Mouse (Mus musculus) embryonic facial prominence, embryonic 12.5 days (tissue): Measurements from ENCODE around the gene Prdm5. TPM values are rescaled to one million over a fixed set of nuclear protein-coding genes. Genes with fewer than 3 reads are reported as not detected.

Experiments used
- ATAC-seq: fragments of 200-750 bp; cut with Nextera tagmentation; 2 replicates; pipeline ENCODE4 v1.8.0; 2017; ENCODE audit not compliant: insufficient number of reproducible peaks, insufficient read depth, low FRiP score, low TSS enrichment
- H3K27ac ChIP-seq: fragments of 300-500 bp; sonication (generic); 2 replicates; pipeline ENCODE4 v1.5.1; 2016; ENCODE audit warnings: mild to moderate bottlenecking
- H3K27me3 ChIP-seq: fragments of 300-500 bp; sonication (generic); 2 replicates; pipeline ENCODE4 v1.6.1; 2016; ENCODE audit warnings: mild to moderate bottlenecking, moderate library complexity
- H3K36me3 ChIP-seq: fragments of 300-500 bp; sonication (generic); 2 replicates; pipeline ENCODE4 v1.6.1; 2016; ENCODE audit warnings: mild to moderate bottlenecking
- H3K4me1 ChIP-seq: fragments of 300-500 bp; sonication (generic); 2 replicates; pipeline ENCODE4 v1.6.1; 2016
- H3K4me2 ChIP-seq: fragments of 300-500 bp; sonication (generic); replicated peaks from 2 replicates; pipeline ENCODE4 v1.6.1; 2016; ENCODE audit warnings: mild to moderate bottlenecking, moderate library complexity
- H3K4me3 ChIP-seq: fragments of 300-500 bp; sonication (generic); 2 replicates; pipeline ENCODE4 v1.5.1; 2016; ENCODE audit warnings: mild to moderate bottlenecking
- H3K9ac ChIP-seq: fragments of 300-500 bp; sonication (generic); 2 replicates; pipeline ENCODE4 v1.6.1; 2016; ENCODE audit warnings: mild to moderate bottlenecking, moderate library complexity
- H3K9me3 ChIP-seq: fragments of 300-500 bp; sonication (generic); 2 replicates; pipeline ENCODE4 v1.6.1; 2016; ENCODE audit warnings: mild to moderate bottlenecking, moderate library complexity
- WGBS: fragments of 180-500 bp; shearing (Covaris S2); methylation state at CpG from one replicate; pipeline ENCODE4 v1.1.7; 2016; 5-methylcytosine and 5-hydroxymethylcytosine counted together
- polyA plus RNA-seq: library from polyadenylated mRNA; unstranded; fragments of >200 nt; fragmentation: Nextera tagmentation; extraction: Ambion mirVana; gene quantifications from 2 replicates; pipeline ENCODE4 v1.2.1, GENCODE M21; 2016

The Prdm5 gene
- polyA plus RNA-seq, result 22.9 and 23.1 TPM in 2 replicates

DNA sequence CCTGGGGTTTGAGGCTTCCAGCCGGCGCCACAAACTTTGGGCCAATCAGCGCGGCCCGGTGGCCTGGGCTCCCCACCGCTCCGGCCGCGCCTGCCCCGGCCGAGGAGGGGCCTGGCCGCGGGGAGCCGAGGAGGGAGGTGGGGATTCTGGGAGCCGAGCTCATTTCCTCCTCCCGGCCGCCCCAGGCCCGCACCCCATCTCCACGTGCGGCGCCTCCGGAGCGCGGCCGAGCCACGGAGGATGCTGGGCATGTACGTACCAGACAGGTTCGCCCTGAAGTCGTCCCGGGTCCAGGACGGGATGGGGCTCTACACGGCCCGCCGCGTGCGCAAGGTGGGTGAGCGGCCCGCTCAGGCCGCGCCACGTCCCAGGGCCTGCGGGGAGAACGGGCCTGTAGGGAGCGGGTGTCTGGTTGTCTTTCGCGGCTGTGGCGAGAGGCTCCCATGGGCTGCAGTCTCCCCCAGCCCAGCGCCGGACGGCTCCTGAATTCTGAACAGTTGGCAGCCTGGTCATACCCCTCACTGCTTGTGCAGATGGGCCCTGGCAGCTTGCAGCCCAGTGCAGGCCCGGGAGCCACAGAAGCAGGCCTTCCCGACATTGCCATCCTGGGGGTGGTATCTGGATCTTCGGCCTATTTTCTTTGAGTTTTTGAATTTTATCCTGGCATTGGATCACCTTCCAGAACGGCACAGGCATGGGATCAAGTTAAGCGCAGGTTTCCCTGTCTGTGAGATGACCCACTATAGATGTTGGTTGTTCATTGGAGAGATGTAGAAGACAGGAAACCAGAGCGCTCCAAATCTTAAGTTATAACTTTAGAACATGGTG, at the start of gene Prdm5:
TSS of gene Prdm5 (plus strand) at position 128 of the 828 bp plus-strand sequence.
- peak; percentile 90 for ATAC-seq
- H3K27ac ChIP-seq, result peak within 1 kb of the TSS; percentile 77
- 4% methylated on average over 56 of the region's 56 CpGs for WGBS

DNA sequence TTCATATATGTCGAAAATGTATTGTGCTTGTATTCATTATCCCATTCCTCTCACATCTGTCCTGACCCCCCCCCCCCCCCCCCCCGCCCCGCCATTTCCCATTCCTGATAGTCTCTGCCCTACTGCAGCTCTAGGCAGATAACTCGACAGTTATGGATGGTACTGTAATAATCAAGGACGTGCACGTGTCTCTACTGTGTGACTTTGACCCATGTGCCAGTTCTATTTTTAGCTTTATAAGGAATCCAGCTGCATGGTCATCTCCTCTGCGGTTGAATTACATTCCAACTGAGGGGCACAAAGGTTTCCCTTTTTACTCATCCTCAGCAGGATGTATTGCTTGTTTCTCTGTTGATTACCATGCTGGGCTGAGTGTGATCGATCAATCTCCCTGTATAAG, 39.3 kb upstream of the Prdm5 start:
- ATAC-seq, result no peak
- H3K4me1 ChIP-seq, result no peaks in the 10 kb centered on the region
- WGBS, result 67% methylated on average over 6 of the region's 8 CpGs
- no peak overlapping the region for H3K9ac ChIP-seq
- H3K36me3 ChIP-seq, result no peaks in the 10 kb centered on the region
- no peak overlapping the region for H3K4me3 ChIP-seq
- H3K27ac ChIP-seq, result no peak overlapping the region
- no peaks in the 10 kb centered on the region for H3K9me3 ChIP-seq
- no peaks in the 10 kb centered on the region; the same call in 1 of the 2 replicates for H3K27me3 ChIP-seq
- H3K4me2 ChIP-seq, result no peak overlapping the region

More for the DNA sequence above, at the start of gene Prdm5:
- Histone ChIP-seq H3K4me1 (0 out of 2 replicates have a peak, but pooled peaks cover 3% of the 10 kb centered on the region), H3K36me3 (no peaks in the 10 kb centered on the region), H3K27me3 (no peaks in the 10 kb centered on the region), H3K4me3 (peak within 1 kb of the TSS; percentile 54), H3K4me2 (peak within 1 kb of the TSS; percentile 61), H3K9ac (peak within 1 kb of the TSS; percentile 81), H3K9me3 (no peaks in the 10 kb centered on the region)

- Histone ChIP-seq H3K27me3 (no peaks in the 10 kb centered on the region), H3K27ac (no peak overlapping the region), H3K9me3 (no peaks in the 10 kb centered on the region), H3K4me3 (no peak overlapping the region), H3K9ac (no peak overlapping the region), H3K4me1 (no peaks in the 10 kb centered on the region), H3K4me2 (no peak overlapping the region), H3K36me3 (no peaks in the 10 kb centered on the region)
- ATAC-seq, result no peak
- 54% methylated on average over 1 of the region's 1 CpGs for WGBS
These were observed 35.5 kb upstream of the Prdm5 start for GRCm38 (mm10) chr6:65743144-65743870.

GRCm38 (mm10) chr6:65743871-65744202, 35.0 kb upstream of the Prdm5 start:
- H3K4me3 ChIP-seq, result no peak overlapping the region
- H3K27ac ChIP-seq, result no peak overlapping the region
- H3K4me2 ChIP-seq, result no peak overlapping the region
- no peaks in the 10 kb centered on the region for H3K36me3 ChIP-seq
- no peaks in the 10 kb centered on the region for H3K9me3 ChIP-seq
- no peak for ATAC-seq
- H3K27me3 ChIP-seq, result no peaks in the 10 kb centered on the region
- H3K4me1 ChIP-seq, result no peaks in the 10 kb centered on the region
- no peak overlapping the region for H3K9ac ChIP-seq

DNA sequence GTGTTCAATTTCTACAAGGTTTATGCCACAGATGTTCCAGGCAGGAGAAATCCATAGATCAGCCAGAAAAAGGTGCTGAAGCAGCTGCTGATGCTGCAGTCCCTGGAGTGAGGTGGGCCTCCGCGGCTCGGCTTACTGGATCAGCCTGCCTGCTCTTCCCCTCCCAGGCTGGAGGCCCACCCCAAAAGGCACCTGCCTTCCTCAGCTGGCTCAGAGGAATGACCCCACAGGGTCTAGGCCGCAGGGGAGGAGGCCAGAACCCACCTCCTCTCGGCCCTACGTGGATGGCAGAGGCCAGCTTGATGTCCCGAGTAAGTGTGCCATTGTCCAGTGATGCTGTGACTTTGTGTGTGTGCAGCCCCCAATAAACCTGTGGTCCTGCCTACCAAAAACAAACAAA, 20.6 kb upstream of the Prdm5 start:
- Histone ChIP-seq H3K4me3 (no peak overlapping the region), H3K27ac (no peak overlapping the region), H3K27me3 (no peaks in the 10 kb centered on the region), H3K4me1 (peaks cover 9% of the 10 kb centered on the region), H3K4me2 (no peak overlapping the region), H3K9ac (no peak overlapping the region), H3K36me3 (no peaks in the 10 kb centered on the region), H3K9me3 (no peaks in the 10 kb centered on the region)
- WGBS, result 46% methylated on average over 7 of the region's 7 CpGs
- ATAC-seq, result no peak

DNA sequence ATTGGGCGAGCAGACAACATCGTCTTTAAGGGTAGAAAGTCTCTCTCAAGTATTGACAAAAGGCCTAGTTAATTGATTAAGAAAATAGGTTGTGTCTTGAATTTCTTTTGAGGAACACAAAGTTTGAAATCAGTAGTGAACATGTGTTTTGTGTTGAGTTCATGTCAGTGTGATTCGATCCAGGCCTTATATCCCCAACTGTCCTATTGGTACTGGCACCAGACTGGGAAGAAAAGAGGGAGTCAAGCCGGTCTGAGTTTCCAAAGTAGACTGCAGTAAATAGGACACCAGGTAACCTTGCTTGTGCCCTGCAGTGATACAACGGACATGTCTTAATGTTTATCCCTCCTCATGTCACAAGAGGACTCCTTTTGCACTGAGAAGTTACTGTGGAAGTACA, 19.6 kb upstream of the Prdm5 start:
- 28% methylated on average over 5 of the region's 5 CpGs for WGBS
- no peaks in the 10 kb centered on the region for H3K36me3 ChIP-seq
- H3K4me1 ChIP-seq, result peaks cover 9% of the 10 kb centered on the region
- H3K9me3 ChIP-seq, result no peaks in the 10 kb centered on the region
- no peak overlapping the region for H3K4me3 ChIP-seq
- H3K27me3 ChIP-seq, result no peaks in the 10 kb centered on the region
- H3K4me2 ChIP-seq, result no peak overlapping the region
- no peak for ATAC-seq
- no peak overlapping the region for H3K27ac ChIP-seq
- no peak overlapping the region for H3K9ac ChIP-seq

DNA sequence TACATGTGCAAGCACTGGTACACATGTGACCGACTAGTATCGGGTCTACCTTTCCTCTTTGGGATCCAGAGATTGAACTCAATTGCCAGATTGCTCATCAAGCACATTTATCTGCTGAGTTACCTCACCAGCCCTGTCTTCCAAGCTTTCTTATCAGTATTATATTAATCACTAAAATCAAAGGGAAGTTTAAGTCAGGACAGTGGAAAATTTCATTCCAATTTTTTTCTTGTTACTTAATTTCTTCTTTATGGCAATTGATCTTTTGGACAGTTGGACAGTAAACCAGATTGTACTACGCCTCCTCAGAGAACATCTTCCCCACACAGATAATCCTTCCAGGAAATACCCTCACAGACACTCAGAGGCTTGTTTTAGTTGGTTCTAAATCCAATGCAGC, 18.7 kb upstream of the Prdm5 start:
- ATAC-seq, result no peak
- no peak overlapping the region for H3K9ac ChIP-seq
- H3K36me3 ChIP-seq, result no peaks in the 10 kb centered on the region
- H3K27ac ChIP-seq, result no peak overlapping the region
- no peaks in the 10 kb centered on the region for H3K27me3 ChIP-seq
- H3K4me3 ChIP-seq, result no peak overlapping the region
- H3K4me1 ChIP-seq, result peaks cover 10% of the 10 kb centered on the region
- 70% methylated on average over 3 of the region's 3 CpGs for WGBS
- H3K9me3 ChIP-seq, result no peaks in the 10 kb centered on the region
- H3K4me2 ChIP-seq, result no peak overlapping the region

DNA sequence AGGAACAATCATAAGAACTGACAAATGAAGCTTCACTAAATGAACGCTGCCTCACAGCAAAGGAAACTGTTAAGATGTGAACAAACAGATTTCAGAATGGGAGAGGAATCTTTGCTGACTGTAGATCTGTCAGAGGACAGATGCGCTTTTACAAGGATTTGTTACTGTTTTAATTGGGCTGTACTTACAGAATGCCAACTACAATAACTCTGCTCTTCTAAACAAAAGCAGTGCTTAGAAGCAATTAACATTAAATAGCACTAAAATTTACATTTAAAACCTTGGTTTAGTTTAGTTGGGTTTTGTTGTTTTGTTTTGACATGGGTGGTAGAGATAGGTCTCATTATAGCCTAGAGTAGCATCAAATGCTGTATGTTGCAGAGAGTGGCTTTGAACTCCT, 14.3 kb upstream of the Prdm5 start:
- Histone ChIP-seq H3K4me2 (no peak overlapping the region), H3K4me1 (peaks cover 7% of the 10 kb centered on the region), H3K36me3 (no peaks in the 10 kb centered on the region), H3K9ac (no peak overlapping the region), H3K27ac (no peak overlapping the region), H3K4me3 (no peak overlapping the region), H3K9me3 (no peaks in the 10 kb centered on the region), H3K27me3 (no peaks in the 10 kb centered on the region)
- no peak for ATAC-seq
- 83% methylated on average over 2 of the region's 2 CpGs for WGBS

GRCm38 (mm10) chr6:65765057-65765456, 13.7 kb upstream of the Prdm5 start:
- H3K9ac ChIP-seq, result no peak overlapping the region
- no peak overlapping the region for H3K27ac ChIP-seq
- ATAC-seq, result no peak
- H3K36me3 ChIP-seq, result no peaks in the 10 kb centered on the region
- peaks cover 6% of the 10 kb centered on the region; the same call in 1 of the 2 replicates for H3K4me1 ChIP-seq
- no peak overlapping the region for H3K4me2 ChIP-seq
- WGBS, result 16% methylated on average over 8 of the region's 8 CpGs
- H3K4me3 ChIP-seq, result no peak overlapping the region
- no peaks in the 10 kb centered on the region for H3K27me3 ChIP-seq
- no peaks in the 10 kb centered on the region for H3K9me3 ChIP-seq

- ATAC-seq, result no peak
- 85% methylated on average over 13 of the region's 13 CpGs for WGBS
- Histone ChIP-seq H3K4me3 (no peak overlapping the region), H3K4me1 (peaks cover 6% of the 10 kb centered on the region; the same call in 1 of the 2 replicates), H3K36me3 (no peaks in the 10 kb centered on the region), H3K9ac (no peak overlapping the region), H3K27me3 (no peaks in the 10 kb centered on the region), H3K9me3 (no peaks in the 10 kb centered on the region), H3K4me2 (no peak overlapping the region), H3K27ac (no peak overlapping the region)
These were observed 12.9 kb upstream of the Prdm5 start for GRCm38 (mm10) chr6:65765752-65766397.

DNA sequence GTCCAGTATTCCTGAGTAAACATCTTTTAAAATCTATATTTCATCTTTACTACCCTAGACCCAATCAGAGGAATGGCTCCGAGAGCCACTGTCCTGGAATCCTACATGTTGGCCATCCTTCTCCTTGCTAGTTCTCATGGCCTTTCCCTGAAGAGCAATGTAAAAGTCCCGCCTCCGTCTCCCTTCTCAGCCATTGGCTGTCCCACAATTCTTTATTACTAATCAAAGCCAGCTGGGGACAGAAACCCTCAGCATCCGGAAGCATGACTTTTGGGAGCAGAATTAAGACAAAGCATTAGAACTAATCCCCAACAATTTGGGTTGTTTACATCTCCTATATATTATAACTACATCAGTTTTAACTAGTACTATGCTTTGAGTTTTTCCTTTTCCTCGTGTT, 10.9 kb upstream of the Prdm5 start:
- Histone ChIP-seq H3K4me3 (no peak overlapping the region), H3K9me3 (no peaks in the 10 kb centered on the region), H3K9ac (no peak overlapping the region), H3K4me2 (no peak overlapping the region), H3K4me1 (peaks cover 6% of the 10 kb centered on the region; the same call in 1 of the 2 replicates), H3K27ac (no peak overlapping the region), H3K27me3 (no peaks in the 10 kb centered on the region), H3K36me3 (no peaks in the 10 kb centered on the region)
- WGBS, result 66% methylated on average over 5 of the region's 5 CpGs
- ATAC-seq, result no peak

DNA sequence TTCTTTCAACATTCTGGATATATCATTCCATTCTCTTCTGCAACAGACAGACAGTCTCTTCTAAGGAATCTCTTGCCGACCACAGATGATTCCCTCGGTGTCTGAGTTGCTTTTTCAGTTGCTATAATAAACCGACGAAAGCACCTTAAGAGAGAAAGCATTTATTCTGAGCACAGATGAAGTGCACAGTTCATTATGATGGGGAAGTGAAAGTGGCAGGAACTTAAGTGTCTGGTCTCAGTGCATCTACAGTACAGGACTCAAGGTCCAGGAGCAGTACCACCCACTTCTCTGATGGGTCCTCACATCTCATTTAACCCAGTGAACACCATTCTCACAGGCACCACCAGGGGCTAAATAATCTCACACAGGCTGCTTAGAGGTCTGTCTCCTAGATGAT, 5.2 kb upstream of the Prdm5 start:
- no peak for ATAC-seq
- Histone ChIP-seq H3K9me3 (no peaks in the 10 kb centered on the region), H3K4me2 (no peak overlapping the region), H3K27ac (no peak overlapping the region), H3K4me3 (no peak overlapping the region), H3K9ac (no peak overlapping the region), H3K4me1 (no peaks in the 10 kb centered on the region), H3K36me3 (no peaks in the 10 kb centered on the region), H3K27me3 (no peaks in the 10 kb centered on the region)
- 84% methylated on average over 4 of the region's 4 CpGs for WGBS
